Mouse (Mus musculus): ENCODE data around the gene Pygm. TPM values are rescaled to one million over a fixed set of nuclear protein-coding genes. Genes with fewer than 3 reads are reported as not detected.

Gene Pygm
- polyA plus RNA-seq, 1 experiment from 2014 or later = 84.3 TPM

GRCm38 (mm10) chr19:6385821-6386220 is 1.6 kb downstream of the Pygm start:
- peaks cover 18% of the 10 kb centered on the region for H3K4me1 ChIP-seq (ENCODE audit: control insufficient read depth, insufficient read depth, low read length)
- H3K36me3 ChIP-seq (ENCODE audit: control insufficient read depth, insufficient read depth, low read length) = no peaks in the 10 kb centered on the region
- no peak overlapping the region for H3K4me2 ChIP-seq (ENCODE audit: low read depth, low read length)
- 80% methylated on average over 7 of the region's 7 CpGs for WGBS
- H3K27ac ChIP-seq (replicated peaks; ENCODE audit: low read depth, low read length) = no peak overlapping the region
- no peaks in the 10 kb centered on the region; the same call in 1 of the 2 replicates for H3K27me3 ChIP-seq (replicated peaks; ENCODE audit: control insufficient read depth, insufficient read depth, low read length)
- H3K9ac ChIP-seq (ENCODE audit: low read depth, low read length) = no peak overlapping the region
- ATAC-seq (ENCODE audit: low read depth) = no peak
- no peak for DNase-seq (ENCODE audit: low spot score)
- H3K9me3 ChIP-seq (ENCODE audit: control insufficient read depth, low read length) = no peaks in the 10 kb centered on the region
- H3K4me3 ChIP-seq (ENCODE audit: low read depth, low read length) = no peak overlapping the region

- Histone ChIP-seq H3K4me1 (ENCODE audit: control insufficient read depth, insufficient read depth, low read length) (peaks cover 18% of the 10 kb centered on the region), H3K36me3 (ENCODE audit: control insufficient read depth, insufficient read depth, low read length) (no peaks in the 10 kb centered on the region), H3K9ac (ENCODE audit: low read depth, low read length) (no peak overlapping the region), H3K4me3 (ENCODE audit: low read depth, low read length) (no peak overlapping the region), H3K4me2 (ENCODE audit: low read depth, low read length) (no peak overlapping the region), H3K27me3 (replicated peaks; ENCODE audit: control insufficient read depth, insufficient read depth, low read length) (no peaks in the 10 kb centered on the region; the same call in 1 of the 2 replicates), H3K27ac (replicated peaks; ENCODE audit: low read depth, low read length) (no peak overlapping the region), H3K9me3 (ENCODE audit: control insufficient read depth, low read length) (no peaks in the 10 kb centered on the region)
- ATAC-seq (ENCODE audit: low read depth) (no peak), DNase-seq (ENCODE audit: low spot score) (no peak)
- WGBS = 61% methylated on average over 9 of the region's 9 CpGs
Measured at GRCm38 (mm10) chr19:6386234-6386633, 2.0 kb downstream of the Pygm start.

DNA sequence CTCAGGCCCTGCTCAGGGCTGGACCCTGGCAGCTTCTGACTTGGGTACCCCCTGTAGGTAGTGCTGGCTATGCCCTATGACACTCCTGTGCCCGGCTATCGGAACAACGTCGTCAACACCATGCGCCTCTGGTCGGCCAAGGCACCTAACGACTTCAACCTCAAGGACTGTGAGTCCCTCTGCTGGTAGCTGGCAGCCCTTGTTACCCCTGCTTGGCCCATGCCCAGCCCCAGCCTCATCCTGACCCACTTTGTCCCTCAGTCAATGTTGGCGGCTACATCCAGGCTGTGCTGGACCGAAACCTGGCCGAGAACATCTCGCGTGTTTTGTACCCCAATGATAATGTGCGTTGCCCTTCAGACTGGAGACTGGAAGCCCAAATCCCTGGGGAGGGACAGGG is 3.8 kb downstream of the Pygm start:
- H3K4me2 ChIP-seq (ENCODE audit: low read depth, low read length) = no peak overlapping the region
- H3K4me1 ChIP-seq (ENCODE audit: control insufficient read depth, insufficient read depth, low read length) = peaks cover 18% of the 10 kb centered on the region
- 91% methylated on average over 13 of the region's 13 CpGs for WGBS
- no peaks in the 10 kb centered on the region; the same call in 1 of the 2 replicates for H3K27me3 ChIP-seq (replicated peaks; ENCODE audit: control insufficient read depth, insufficient read depth, low read length)
- DNase-seq (ENCODE audit: low spot score) (no peak), ATAC-seq (ENCODE audit: low read depth) (no peak)
- no peaks in the 10 kb centered on the region for H3K36me3 ChIP-seq (ENCODE audit: control insufficient read depth, insufficient read depth, low read length)
- no peaks in the 10 kb centered on the region for H3K9me3 ChIP-seq (ENCODE audit: control insufficient read depth, low read length)
- H3K27ac ChIP-seq (replicated peaks; ENCODE audit: low read depth, low read length) = no peak overlapping the region
- H3K4me3 ChIP-seq (ENCODE audit: low read depth, low read length) = no peak overlapping the region
- no peak overlapping the region for H3K9ac ChIP-seq (ENCODE audit: low read depth, low read length)

DNA sequence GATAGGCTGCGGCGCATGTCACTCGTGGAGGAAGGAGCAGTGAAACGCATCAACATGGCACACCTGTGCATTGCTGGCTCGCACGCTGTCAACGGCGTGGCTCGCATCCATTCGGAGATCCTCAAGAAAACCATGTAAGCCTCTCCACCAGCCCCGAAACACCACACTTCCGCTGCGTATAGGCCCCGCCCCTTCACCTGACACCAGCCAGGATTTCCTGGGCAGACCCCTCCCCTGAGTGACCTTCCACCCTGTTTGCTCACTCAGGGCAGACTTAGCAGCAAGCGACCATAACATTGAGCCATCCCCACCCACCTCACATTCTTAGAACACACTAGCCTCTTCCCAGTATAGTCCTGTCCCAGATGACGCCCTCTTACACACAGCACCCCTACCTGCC is 5.6 kb downstream of the Pygm start:
- no peak overlapping the region for H3K9ac ChIP-seq (ENCODE audit: low read depth, low read length)
- H3K27me3 ChIP-seq (replicated peaks; ENCODE audit: control insufficient read depth, insufficient read depth, low read length) = no peaks in the 10 kb centered on the region; the same call in 1 of the 2 replicates
- no peak overlapping the region for H3K27ac ChIP-seq (replicated peaks; ENCODE audit: low read depth, low read length)
- DNase-seq (ENCODE audit: low spot score) = no peak
- no peaks in the 10 kb centered on the region for H3K36me3 ChIP-seq (ENCODE audit: control insufficient read depth, insufficient read depth, low read length)
- 5% methylated on average over 11 of the region's 16 CpGs for WGBS
- peaks cover 11% of the 10 kb centered on the region; the same call in 1 of the 2 replicates for H3K4me1 ChIP-seq (ENCODE audit: control insufficient read depth, insufficient read depth, low read length)
- no peaks in the 10 kb centered on the region for H3K9me3 ChIP-seq (ENCODE audit: control insufficient read depth, low read length)
- peak overlapping the region; percentile 50 for H3K4me2 ChIP-seq (ENCODE audit: low read depth, low read length)
- H3K4me3 ChIP-seq (ENCODE audit: low read depth, low read length) = peak overlapping the region; percentile 31
- no peak for ATAC-seq (ENCODE audit: low read depth)

GRCm38 (mm10) chr19:6390251-6390650 is 6.1 kb downstream of the Pygm start:
- 59% methylated on average over 6 of the region's 6 CpGs for WGBS

DNA sequence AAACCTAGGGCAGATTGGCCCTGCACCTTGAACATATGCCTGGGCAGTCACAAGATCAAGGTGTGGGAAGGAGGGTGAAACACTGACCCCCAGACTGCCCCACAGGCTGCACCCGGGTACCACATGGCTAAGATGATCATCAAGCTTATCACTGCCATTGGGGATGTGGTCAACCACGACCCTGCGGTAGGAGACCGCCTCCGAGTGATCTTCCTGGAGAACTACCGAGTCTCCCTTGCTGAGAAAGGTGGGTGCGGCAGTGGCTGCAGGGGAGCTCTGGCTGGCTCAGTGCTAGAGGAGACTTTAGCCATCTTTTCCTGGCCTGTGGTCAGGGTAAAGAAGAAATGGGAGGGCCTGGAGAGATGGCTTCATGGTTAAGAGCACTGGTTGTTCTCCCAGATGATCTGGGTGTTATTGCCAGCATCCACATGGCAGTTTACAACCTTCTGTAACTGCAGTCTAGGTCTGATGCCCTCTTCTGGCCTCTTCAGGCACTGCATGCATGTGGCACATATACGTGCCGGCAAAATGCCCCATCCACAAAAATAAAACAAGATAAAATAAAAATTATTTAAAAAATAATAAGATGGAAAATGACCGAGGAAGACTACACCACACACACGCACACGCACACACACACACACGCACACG is 8.7 kb downstream of the Pygm start:
- no peak overlapping the region for H3K27ac ChIP-seq (replicated peaks; ENCODE audit: low read depth, low read length)
- H3K36me3 ChIP-seq (ENCODE audit: control insufficient read depth, insufficient read depth, low read length) = no peaks in the 10 kb centered on the region
- DNase-seq (ENCODE audit: low spot score) (no peak), ATAC-seq (ENCODE audit: low read depth) (no peak)
- 94% methylated on average over 14 of the region's 14 CpGs for WGBS
- no peak overlapping the region for H3K9ac ChIP-seq (ENCODE audit: low read depth, low read length)
- no peak overlapping the region for H3K4me3 ChIP-seq (ENCODE audit: low read depth, low read length)
- H3K4me1 ChIP-seq (ENCODE audit: control insufficient read depth, insufficient read depth, low read length) = peaks cover 11% of the 10 kb centered on the region; the same call in 1 of the 2 replicates
- H3K27me3 ChIP-seq (replicated peaks; ENCODE audit: control insufficient read depth, insufficient read depth, low read length) = no peaks in the 10 kb centered on the region; the same call in none of the 2 replicates
- no peak overlapping the region for H3K4me2 ChIP-seq (ENCODE audit: low read depth, low read length)
- no peaks in the 10 kb centered on the region for H3K9me3 ChIP-seq (ENCODE audit: control insufficient read depth, low read length)

More at GRCm38 (mm10) chr19:6390251-6390650, 6.1 kb downstream of the Pygm start:
- Histone ChIP-seq H3K27ac (replicated peaks; ENCODE audit: low read depth, low read length) (no peak overlapping the region), H3K4me3 (ENCODE audit: low read depth, low read length) (no peak overlapping the region), H3K4me2 (ENCODE audit: low read depth, low read length) (no peak overlapping the region), H3K9me3 (ENCODE audit: control insufficient read depth, low read length) (no peaks in the 10 kb centered on the region), H3K9ac (ENCODE audit: low read depth, low read length) (no peak overlapping the region), H3K36me3 (ENCODE audit: control insufficient read depth, insufficient read depth, low read length) (no peaks in the 10 kb centered on the region), H3K27me3 (replicated peaks; ENCODE audit: control insufficient read depth, insufficient read depth, low read length) (no peaks in the 10 kb centered on the region; the same call in 1 of the 2 replicates), H3K4me1 (ENCODE audit: control insufficient read depth, insufficient read depth, low read length) (peaks cover 11% of the 10 kb centered on the region; the same call in 1 of the 2 replicates)
- ATAC-seq (ENCODE audit: low read depth) (no peak), DNase-seq (ENCODE audit: low spot score) (no peak)

DNA sequence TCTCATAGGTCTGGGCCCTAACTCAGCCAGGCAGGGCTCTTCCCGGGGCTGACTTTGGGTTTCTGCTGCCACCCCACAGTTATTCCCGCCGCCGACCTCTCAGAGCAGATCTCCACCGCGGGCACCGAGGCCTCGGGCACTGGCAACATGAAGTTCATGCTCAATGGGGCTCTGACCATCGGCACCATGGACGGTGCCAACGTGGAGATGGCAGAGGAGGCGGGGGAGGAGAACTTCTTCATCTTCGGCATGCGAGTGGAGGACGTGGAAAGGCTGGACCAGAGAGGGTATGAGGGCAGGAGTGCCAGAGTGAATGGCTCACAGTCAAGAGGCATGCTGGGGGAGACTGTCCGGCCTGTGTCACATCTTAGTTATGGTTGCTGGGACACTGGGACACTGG is 9.4 kb downstream of the Pygm start:
- peaks cover 13% of the 10 kb centered on the region; the same call in 1 of the 2 replicates for H3K4me1 ChIP-seq (ENCODE audit: control insufficient read depth, insufficient read depth, low read length)
- WGBS = 91% methylated on average over 16 of the region's 16 CpGs
- no peaks in the 10 kb centered on the region for H3K9me3 ChIP-seq (ENCODE audit: control insufficient read depth, low read length)
- no peaks in the 10 kb centered on the region; the same call in none of the 2 replicates for H3K27me3 ChIP-seq (replicated peaks; ENCODE audit: control insufficient read depth, insufficient read depth, low read length)
- H3K27ac ChIP-seq (replicated peaks; ENCODE audit: low read depth, low read length) = no peak overlapping the region
- no peak for ATAC-seq (ENCODE audit: low read depth)
- no peaks in the 10 kb centered on the region for H3K36me3 ChIP-seq (ENCODE audit: control insufficient read depth, insufficient read depth, low read length)
- no peak overlapping the region for H3K4me3 ChIP-seq (ENCODE audit: low read depth, low read length)
- H3K9ac ChIP-seq (ENCODE audit: low read depth, low read length) = no peak overlapping the region
- no peak overlapping the region for H3K4me2 ChIP-seq (ENCODE audit: low read depth, low read length)
- no peak for DNase-seq (ENCODE audit: low spot score)

- ATAC-seq (ENCODE audit: low read depth) (no peak), DNase-seq (ENCODE audit: low spot score) (no peak)
- 91% methylated on average over 5 of the region's 5 CpGs for WGBS
Measured at GRCm38 (mm10) chr19:6396237-6396636, 12.0 kb downstream of the Pygm start.

More at GRCm38 (mm10) chr19:6396237-6396636, 12.0 kb downstream of the Pygm start:
- no peaks in the 10 kb centered on the region for H3K9me3 ChIP-seq (ENCODE audit: control insufficient read depth, low read length)
- H3K4me2 ChIP-seq (ENCODE audit: low read depth, low read length) = no peak overlapping the region
- H3K4me3 ChIP-seq (ENCODE audit: low read depth, low read length) = no peak overlapping the region
- H3K27ac ChIP-seq (replicated peaks; ENCODE audit: low read depth, low read length) = no peak overlapping the region
- H3K4me1 ChIP-seq (ENCODE audit: control insufficient read depth, insufficient read depth, low read length) = peaks cover 23% of the 10 kb centered on the region
- H3K9ac ChIP-seq (ENCODE audit: low read depth, low read length) = no peak overlapping the region
- H3K36me3 ChIP-seq (ENCODE audit: control insufficient read depth, insufficient read depth, low read length) = no peaks in the 10 kb centered on the region
- peaks cover 22% of the 10 kb centered on the region for H3K27me3 ChIP-seq (replicated peaks; ENCODE audit: control insufficient read depth, insufficient read depth, low read length)

All from embryonic facial prominence, embryonic 14.5 days (tissue).